Mouse (Mus musculus) thymus, postnatal 36 days (tissue): ENCODE measurements around the gene Lhx3.

ENCODE experiments used
- DNase-seq, 2 experiments: peaks; one replicate each; pipeline ENCODE4 v3.0.0; 2022; ENCODE audit warnings: mixed read lengths in 2 of 2

Lhx3 gene

GRCm38 (mm10) chr2:26208126-26208789 lies at the start of gene Lhx3:
Gene Lhx3, minus strand, starts transcription at chr2:26208289.
- DNase-seq: peak; percentile 62 to 64

GRCm38 (mm10) chr2:26257315-26258096 lies 49.4 kb upstream of the Lhx3 start:
- DNase-seq: no peak

DNA sequence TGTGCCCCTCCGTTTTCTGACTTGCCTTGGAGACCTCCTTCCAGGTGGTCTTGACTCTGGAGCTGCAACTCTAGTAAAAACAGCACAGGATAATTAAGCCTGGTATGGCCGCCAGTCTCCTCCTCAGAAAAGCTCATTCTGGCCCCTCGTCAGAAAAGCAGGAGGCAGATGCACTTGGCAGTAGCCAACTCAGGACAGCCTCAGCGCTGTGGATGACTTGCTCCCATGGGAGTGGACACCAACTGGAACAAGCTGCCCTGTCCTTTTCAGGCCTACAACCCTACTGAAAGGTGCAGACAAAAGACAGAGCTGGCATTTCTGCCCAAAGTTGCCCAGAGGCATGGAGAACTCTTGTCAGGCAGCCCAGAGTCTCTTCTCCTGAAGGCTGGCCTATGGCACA lies 46.7 kb upstream of the Lhx3 start:
- DNase-seq: no peak

DNA sequence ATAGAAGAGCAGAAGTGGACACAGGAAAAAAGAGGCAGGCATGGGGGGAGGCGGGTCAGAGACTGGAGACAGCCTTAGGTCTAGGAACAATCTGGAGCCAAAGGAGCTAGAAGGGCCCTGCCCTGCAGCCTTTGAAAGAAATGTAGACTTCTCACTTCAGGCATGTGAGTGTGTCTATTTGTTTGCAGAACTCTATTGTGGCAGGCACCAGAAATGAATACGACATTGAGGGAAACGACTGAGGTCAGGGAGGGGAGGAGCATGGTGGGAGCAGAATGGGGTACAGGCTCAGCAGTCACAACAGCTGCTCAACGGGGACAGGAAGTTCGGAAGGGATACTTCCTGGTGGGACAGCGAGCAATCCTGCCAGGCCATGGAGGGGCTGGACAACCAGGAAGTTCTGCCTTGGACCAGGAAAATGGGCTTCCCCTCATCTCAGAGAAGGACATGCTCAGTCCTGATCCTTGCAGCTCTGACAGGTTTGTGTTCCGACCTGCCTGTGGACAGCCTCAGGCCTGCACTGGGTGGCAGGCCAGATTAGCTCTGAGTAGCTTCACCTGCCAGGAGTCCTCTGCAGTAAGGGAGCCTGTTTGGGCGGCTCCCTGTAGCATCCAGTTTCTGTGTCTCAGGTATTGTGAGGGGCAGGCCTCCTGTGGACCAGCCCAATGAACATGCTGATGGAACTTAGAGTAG lies 44.6 kb upstream of the Lhx3 start:
- no peak for DNase-seq

DNA sequence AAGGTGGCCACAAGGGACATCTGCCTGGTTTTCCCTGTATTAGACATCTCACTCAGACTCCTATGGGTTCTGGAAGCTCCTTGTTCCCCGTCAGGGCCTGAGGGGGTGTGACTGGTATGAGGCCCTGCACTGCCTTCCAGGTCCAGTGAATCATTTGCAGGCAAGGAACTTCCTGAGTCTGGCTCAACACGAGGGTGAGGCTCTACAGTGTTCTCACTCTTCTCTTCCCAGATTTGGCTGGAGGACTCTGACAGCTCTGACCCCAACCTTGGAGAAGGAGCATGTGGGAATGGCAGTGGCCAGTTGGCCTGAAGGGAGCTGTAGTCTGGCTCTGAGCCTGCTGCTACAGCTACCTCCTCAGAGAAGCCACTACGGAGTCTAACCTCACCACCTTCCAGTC lies 39.4 kb upstream of the Lhx3 start:
- DNase-seq: no peak

DNA sequence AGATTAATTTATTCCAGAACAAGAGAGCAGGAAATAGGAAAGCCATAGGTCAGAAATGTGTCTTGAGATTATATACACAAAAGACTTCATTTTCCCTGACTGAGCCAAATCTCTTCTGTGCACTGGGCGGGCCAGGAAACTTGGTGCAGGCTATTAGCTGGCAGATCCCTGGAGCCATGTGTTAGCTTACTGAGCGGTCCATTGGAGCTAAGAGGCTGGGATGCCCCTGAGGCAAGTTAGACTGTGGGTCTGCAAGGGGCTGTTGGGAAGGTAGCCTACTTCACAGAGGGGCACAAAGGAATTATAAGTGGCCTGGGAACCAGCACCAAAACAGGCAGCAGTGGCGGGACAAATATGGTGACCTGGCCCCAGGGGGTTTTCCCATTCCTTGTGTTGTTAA lies 32.8 kb upstream of the Lhx3 start:
- DNase-seq: no peak

- DNase-seq: no peak
Observed at GRCm38 (mm10) chr2:26240330-26240729, 32.2 kb upstream of the Lhx3 start.

- peak; percentile 81 to 86 for DNase-seq
Observed at GRCm38 (mm10) chr2:26237290-26237782, 29.2 kb upstream of the Lhx3 start, which contains the start of gene Qsox2. Gene Qsox2, minus strand, starts transcription at chr2:26237525.

DNA sequence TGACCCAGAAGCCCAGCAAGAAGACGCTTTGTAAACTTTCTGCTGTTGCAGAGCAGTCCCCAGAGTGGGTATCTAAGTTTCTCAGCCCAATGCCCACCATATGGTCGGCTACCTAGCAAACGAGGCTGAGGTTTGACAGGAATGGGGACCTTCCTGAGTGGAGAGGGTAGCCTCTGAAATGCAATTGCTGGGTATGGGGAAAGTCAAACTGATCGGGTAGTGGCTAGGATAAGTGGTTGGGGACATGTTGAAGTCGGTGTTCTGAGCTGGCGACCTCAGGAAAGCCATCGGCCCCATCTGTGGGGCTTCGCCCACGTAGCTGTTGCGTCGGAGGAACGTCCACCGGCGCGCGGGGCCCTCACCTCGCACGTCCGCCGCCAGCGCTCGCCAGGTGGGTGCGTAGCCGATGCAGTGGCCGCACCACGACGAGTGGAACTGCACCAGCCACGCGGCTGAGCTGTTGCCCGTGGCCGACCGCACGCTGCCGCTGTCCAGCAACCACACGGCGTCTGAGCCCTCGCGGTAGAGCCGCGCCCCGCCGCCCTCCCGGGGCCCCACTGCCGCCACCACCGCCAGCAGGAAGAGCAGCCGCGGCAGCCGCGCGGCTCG lies 28.7 kb upstream of the Lhx3 start:
- DNase-seq: peak in 1 of 2 experiments; percentile 3

GRCm38 (mm10) chr2:26234771-26235170 lies 26.7 kb upstream of the Lhx3 start:
- peak; percentile 7 for DNase-seq

DNA sequence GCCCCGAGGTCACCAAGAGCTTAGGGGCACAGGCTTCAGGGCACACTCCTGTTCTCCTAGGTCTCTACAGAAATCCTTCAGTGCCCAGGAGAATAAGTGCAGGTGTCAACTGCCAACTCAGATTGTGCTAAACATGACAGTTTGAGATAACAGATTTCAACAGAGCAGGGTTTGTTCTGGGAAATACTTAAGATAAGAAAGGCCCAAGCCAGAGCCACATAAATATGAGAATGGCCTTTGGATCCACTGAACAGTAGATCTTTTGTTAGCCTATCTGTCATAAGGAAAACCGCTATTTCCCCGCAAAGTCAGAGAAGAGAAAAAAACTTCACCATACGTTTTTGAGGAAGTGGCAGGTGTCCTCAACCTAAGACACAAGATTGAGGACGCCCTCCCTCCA lies 26.2 kb upstream of the Lhx3 start:
- DNase-seq: no peak

GRCm38 (mm10) chr2:26231366-26231765 lies 23.3 kb upstream of the Lhx3 start:
- no peak for DNase-seq

GRCm38 (mm10) chr2:26230253-26230652 lies 22.2 kb upstream of the Lhx3 start:
- no peak for DNase-seq

DNA sequence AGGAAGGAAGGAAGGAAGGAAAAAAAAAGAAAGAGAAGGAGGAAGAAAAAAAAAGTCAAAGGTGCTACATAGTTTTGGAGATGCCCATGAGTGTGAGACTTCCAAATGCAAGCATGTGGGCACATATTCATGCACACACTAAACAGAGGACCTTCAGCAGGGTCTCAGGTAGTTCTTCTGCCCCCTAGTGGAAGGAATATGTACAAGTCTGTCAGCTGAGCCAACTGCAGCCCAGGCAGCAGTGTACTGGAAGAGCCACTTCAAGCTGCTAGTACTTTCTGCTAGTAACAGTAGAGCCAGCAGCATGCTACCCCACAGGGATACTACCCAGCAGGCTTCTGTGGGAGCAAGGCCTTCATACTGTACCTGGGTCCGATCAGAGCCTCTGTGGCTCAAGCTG lies 19.7 kb upstream of the Lhx3 start:
- peak; percentile 27 to 40 for DNase-seq

GRCm38 (mm10) chr2:26225242-26225641 lies 17.2 kb upstream of the Lhx3 start:
- DNase-seq: peak; percentile 33 to 51

DNA sequence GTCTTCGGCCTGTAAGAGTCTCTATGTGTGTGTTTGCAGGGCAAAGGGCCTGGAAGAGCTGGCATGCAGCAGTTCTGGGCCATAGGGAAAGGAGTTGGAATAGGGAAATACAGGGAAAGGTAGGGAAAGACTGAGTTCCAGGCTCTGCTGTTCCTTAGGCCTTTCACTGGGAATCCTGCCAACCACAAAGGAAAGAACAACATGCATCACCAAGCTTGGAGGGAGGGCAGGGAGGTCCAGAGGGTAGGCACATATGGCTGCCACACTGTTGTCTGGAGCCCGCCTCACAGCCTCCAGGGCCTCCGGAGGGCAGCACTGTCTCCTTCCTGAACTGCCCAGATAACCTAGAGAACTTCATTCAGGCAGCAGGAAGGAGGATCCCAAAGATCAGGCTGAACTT lies 15.9 kb upstream of the Lhx3 start:
- no peak for DNase-seq

GRCm38 (mm10) chr2:26214526-26214925 lies 6.4 kb upstream of the Lhx3 start:
- DNase-seq: no peak

- no peak for DNase-seq
Observed at GRCm38 (mm10) chr2:26209566-26209965, 1.5 kb upstream of the Lhx3 start.

DNA sequence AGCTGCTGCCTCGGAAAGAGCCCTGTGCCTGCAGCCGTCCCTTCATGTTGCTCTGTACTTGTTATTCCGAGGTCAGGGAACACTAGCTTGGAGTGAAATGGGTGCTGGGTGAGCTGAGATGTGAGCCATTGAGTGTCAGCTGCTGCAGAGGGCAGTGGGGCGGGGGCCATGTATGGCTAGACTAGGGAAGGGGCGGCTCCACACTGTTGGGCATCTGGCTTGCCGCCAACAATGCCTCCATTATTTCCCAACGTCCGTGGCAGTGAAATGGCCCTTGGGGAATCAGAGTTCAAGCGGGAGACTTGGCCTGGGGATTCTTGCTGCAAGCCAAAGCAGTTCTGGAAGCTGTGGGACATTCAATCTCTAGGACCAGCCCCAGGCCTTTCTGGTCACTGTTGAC lies 530 bp downstream of the Lhx3 start:
- DNase-seq: no peak

GRCm38 (mm10) chr2:26205761-26206160 lies 2.3 kb downstream of the Lhx3 start:
- DNase-seq: no peak

- DNase-seq: peak in 1 of 2 experiments; percentile 9
Observed at GRCm38 (mm10) chr2:26205126-26205525, 3.0 kb downstream of the Lhx3 start.

DNA sequence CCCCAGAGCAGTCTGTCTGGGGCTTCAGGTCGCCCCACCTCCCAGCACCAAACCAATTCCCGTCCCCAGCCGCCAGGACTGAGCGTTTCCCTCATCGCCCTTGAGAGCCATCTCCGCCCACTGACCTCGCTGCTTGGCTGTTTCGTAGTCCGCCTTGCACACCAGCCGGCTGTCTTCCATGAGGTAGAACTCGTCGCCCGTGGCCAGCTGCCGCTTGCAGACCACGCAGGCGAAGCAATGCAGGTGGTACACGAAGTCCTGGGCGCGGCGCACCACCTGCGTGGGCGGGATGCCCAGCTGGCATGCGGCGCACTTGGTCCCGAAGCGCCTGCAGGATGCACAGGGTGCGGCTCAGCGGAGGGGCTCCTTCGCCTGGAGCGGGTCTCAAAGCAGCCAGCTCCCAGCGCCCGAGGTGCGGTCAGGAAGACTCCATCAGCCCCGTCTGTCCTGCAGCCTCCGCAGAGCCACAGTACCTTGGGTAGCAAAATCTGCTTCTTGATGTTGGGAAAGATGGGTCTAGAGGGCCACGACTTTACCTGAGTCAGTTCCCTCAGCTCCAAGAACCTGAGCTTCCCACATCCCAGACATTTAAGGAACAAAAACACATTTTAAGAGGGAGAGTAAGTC lies 5.1 kb downstream of the Lhx3 start:
- no peak for DNase-seq
